Mouse (Mus musculus) bone marrow, adult 2 months (tissue): ENCODE measurements around the gene Fgr. TPM values are rescaled to one million over a fixed set of nuclear protein-coding genes. Genes with fewer than 3 reads are reported as not detected.

Source experiments
- H3K27ac ChIP-seq: fragments of 200-500 bp; 2 replicates; pipeline ENCODE4 v1.5.1; 2012; ENCODE audit warnings: low read depth, mild to moderate bottlenecking, control low read depth, inconsistent platforms, low read length; ENCODE audit not compliant: control insufficient read depth, poor library complexity, insufficient read depth
- H3K4me1 ChIP-seq: fragments of 200-500 bp; 2 replicates; pipeline ENCODE4 v1.6.1; 2011; ENCODE audit warnings: low read length; ENCODE audit not compliant: control insufficient read depth, insufficient read depth
- H3K4me3 ChIP-seq: fragments of 200-500 bp; replicated peaks from 2 replicates; pipeline ENCODE3; 2011; ENCODE audit warnings: mild to moderate bottlenecking, low read depth, low read length, control low read depth; ENCODE audit not compliant: control insufficient read depth
- CTCF ChIP-seq: fragments of 200-500 bp; IDR thresholded peaks from 2 replicates; pipeline ENCODE4 v1.5.1; 2011; ENCODE audit warnings: low read length, control low read depth; ENCODE audit not compliant: control insufficient read depth, insufficient read depth
- POLR2A ChIP-seq: fragments of 200-500 bp; IDR thresholded peaks from 2 replicates; pipeline ENCODE4 v1.6.1; 2011; ENCODE audit warnings: low read depth, mild to moderate bottlenecking, control low read depth, low read length, borderline replicate concordance; ENCODE audit not compliant: control insufficient read depth
- WGBS: fragments of 180-500 bp; shearing (Covaris S2); methylation state at CpG from one replicate; pipeline ENCODE4 v1.1.7; 2018; 5-methylcytosine and 5-hydroxymethylcytosine counted together
- polyA plus RNA-seq: library from polyadenylated mRNA; stranded (reverse); fragments of >200 nt; gene quantifications from 2 replicates; pipeline ENCODE4 v1.2.4, GENCODE M21; 2011; ENCODE audit warnings: low replicate concordance; ENCODE audit not compliant: missing spikeins, insufficient read depth, insufficient read length

Fgr gene
- polyA plus RNA-seq, 1 experiment, result 53.3 TPM

- no peak overlapping the region for H3K27ac ChIP-seq
- H3K4me1 ChIP-seq, result no peaks in the 10 kb centered on the region
- TF ChIP-seq POLR2A (no peak), CTCF (no peak)
- no peak overlapping the region for H3K4me3 ChIP-seq
- WGBS, result 74% methylated on average over 6 of the region's 6 CpGs
Observed at GRCm38 (mm10) chr4:133037798-133038197, 63.9 kb downstream of the Fgr start.

GRCm38 (mm10) chr4:133038521-133039115 lies 64.7 kb downstream of the Fgr start:
- no peaks in the 10 kb centered on the region for H3K4me1 ChIP-seq
- no peak overlapping the region for H3K4me3 ChIP-seq
- under 1% methylated on average over 76 of the region's 76 CpGs for WGBS
- TF ChIP-seq CTCF, result no peak
- no peak for TF ChIP-seq POLR2A
- H3K27ac ChIP-seq, result no peak overlapping the region; the same call in 1 of the 2 replicates

- no peak overlapping the region for H3K27ac ChIP-seq
- TF ChIP-seq CTCF, result no peak
- no peak for TF ChIP-seq POLR2A
- H3K4me3 ChIP-seq, result no peak overlapping the region
- WGBS, result 6% methylated on average over 74 of the region's 77 CpGs
- H3K4me1 ChIP-seq, result no peaks in the 10 kb centered on the region
Observed at GRCm38 (mm10) chr4:133039116-133039819, 65.4 kb downstream of the Fgr start.

GRCm38 (mm10) chr4:133039832-133040231 lies 65.9 kb downstream of the Fgr start:
- 89% methylated on average over 18 of the region's 18 CpGs for WGBS
- H3K4me1 ChIP-seq, result no peaks in the 10 kb centered on the region
- no peak overlapping the region for H3K4me3 ChIP-seq
- H3K27ac ChIP-seq, result no peak overlapping the region; the same call in 1 of the 2 replicates
- TF ChIP-seq CTCF (no peak), POLR2A (no peak)

GRCm38 (mm10) chr4:133040241-133040904 lies 66.5 kb downstream of the Fgr start:
- no peak overlapping the region for H3K27ac ChIP-seq
- WGBS, result 87% methylated on average over 14 of the region's 14 CpGs
- no peaks in the 10 kb centered on the region for H3K4me1 ChIP-seq
- no peak for TF ChIP-seq CTCF
- TF ChIP-seq POLR2A, result no peak
- no peak overlapping the region for H3K4me3 ChIP-seq

GRCm38 (mm10) chr4:133042244-133042643 lies 68.3 kb downstream of the Fgr start:
- Histone ChIP-seq H3K4me1 (no peaks in the 10 kb centered on the region; the same call in 1 of the 2 replicates), H3K4me3 (no peak overlapping the region), H3K27ac (no peak overlapping the region)
- 74% methylated on average over 4 of the region's 4 CpGs for WGBS
- TF ChIP-seq CTCF (no peak), POLR2A (no peak)

- TF ChIP-seq POLR2A, result no peak
- TF ChIP-seq CTCF, result no peak
- H3K4me3 ChIP-seq, result no peak overlapping the region
- 73% methylated on average over 28 of the region's 28 CpGs for WGBS
- H3K4me1 ChIP-seq, result no peaks in the 10 kb centered on the region; the same call in 1 of the 2 replicates
- no peak overlapping the region for H3K27ac ChIP-seq
Observed at GRCm38 (mm10) chr4:133042651-133043635, 69.0 kb downstream of the Fgr start.
